Mouse (Mus musculus) olfactory bulb, adult 2 months (tissue): ENCODE data around the gene Slc25a11. TPM values are rescaled to one million over a fixed set of nuclear protein-coding genes. Genes with fewer than 3 reads are reported as not detected.

ENCODE experiments used
- H3K27ac ChIP-seq: fragments of 200-500 bp; 2 replicates; pipeline ENCODE4 v1.5.1; 2012; ENCODE audit warnings: low read depth, low read length; ENCODE audit not compliant: insufficient read depth
- H3K4me1 ChIP-seq: fragments of 200-500 bp; 2 replicates; pipeline ENCODE4 v1.6.1; 2012; ENCODE audit warnings: low read length; ENCODE audit not compliant: control insufficient read depth, insufficient read depth
- H3K4me3 ChIP-seq: fragments of 200-500 bp; 2 replicates; pipeline ENCODE4 v1.5.1; 2012; ENCODE audit warnings: mild to moderate bottlenecking, low read depth, low read length, moderate library complexity; ENCODE audit not compliant: insufficient read depth
- CTCF ChIP-seq: fragments of 200-500 bp; IDR thresholded peaks from 2 replicates; pipeline ENCODE4 v1.5.1; 2012; ENCODE audit warnings: low read depth, mild to moderate bottlenecking, low read length, moderate library complexity; ENCODE audit not compliant: insufficient read depth
- POLR2A ChIP-seq: fragments of 200-500 bp; IDR thresholded peaks from 2 replicates; pipeline ENCODE4 v1.6.1; 2012; ENCODE audit warnings: mild to moderate bottlenecking, low read depth, low read length, moderate library complexity; ENCODE audit not compliant: insufficient read depth
- WGBS: fragments of 180-500 bp; shearing (Covaris S2); methylation state at CpG from one replicate; pipeline ENCODE4 v1.1.7; 2018; 5-methylcytosine and 5-hydroxymethylcytosine counted together
- polyA plus RNA-seq: library from polyadenylated mRNA; stranded (reverse); fragments of >200 nt; gene quantifications from 2 replicates; pipeline ENCODE4 v1.2.4, GENCODE M21; 2012; ENCODE audit warnings: low replicate concordance; ENCODE audit not compliant: missing spikeins, insufficient read depth, insufficient read length

The Slc25a11 gene
- polyA plus RNA-seq = not detected in 2 replicates

- Histone ChIP-seq H3K4me1 (peaks cover 18% of the 10 kb centered on the region), H3K4me3 (peak within 1 kb of the TSS; percentile 90), H3K27ac (peak within 1 kb of the TSS; percentile 93)
- TF ChIP-seq CTCF (no peak), POLR2A (peak; percentile 94)
- under 1% methylated on average over 63 of the region's 63 CpGs for WGBS
Observed at GRCm38 (mm10) chr11:70646691-70647650, at the start of gene Slc25a11, which contains the start of gene Rnf167. Gene Slc25a11, minus strand, starts transcription at chr11:70647479. Gene Rnf167, plus strand, starts transcription at chr11:70647235.

GRCm38 (mm10) chr11:70693504-70693903, 46.2 kb upstream of the Slc25a11 start:
- Histone ChIP-seq H3K4me1 (peaks cover under 1% of the 10 kb centered on the region; the same call in 1 of the 2 replicates), H3K27ac (no peak overlapping the region), H3K4me3 (no peak overlapping the region)
- no peak for TF ChIP-seq CTCF
- 69% methylated on average over 3 of the region's 3 CpGs for WGBS

GRCm38 (mm10) chr11:70689578-70689977, 42.3 kb upstream of the Slc25a11 start:
- no peak overlapping the region for H3K4me3 ChIP-seq
- 41% methylated on average over 4 of the region's 4 CpGs for WGBS
- TF ChIP-seq POLR2A = no peak
- no peak for TF ChIP-seq CTCF

GRCm38 (mm10) chr11:70688372-70688771, 41.1 kb upstream of the Slc25a11 start:
- Histone ChIP-seq H3K4me3 (peak overlapping the region; percentile 87), H3K27ac (peak overlapping the region; percentile 67), H3K4me1 (peaks cover 6% of the 10 kb centered on the region; the same call in 1 of the 2 replicates)
- WGBS = 4% methylated on average over 8 of the region's 8 CpGs
- TF ChIP-seq POLR2A (no peak), CTCF (no peak)

More at GRCm38 (mm10) chr11:70689578-70689977, 42.3 kb upstream of the Slc25a11 start:
- H3K4me1 ChIP-seq = peaks cover 6% of the 10 kb centered on the region; the same call in 1 of the 2 replicates
- H3K27ac ChIP-seq = no peak overlapping the region

GRCm38 (mm10) chr11:70687601-70688199, 40.4 kb upstream of the Slc25a11 start, which contains the start of gene Camta2:
Gene Camta2, minus strand, starts transcription at chr11:70688105.
- H3K4me1 ChIP-seq = peaks cover 8% of the 10 kb centered on the region; the same call in 1 of the 2 replicates
- under 1% methylated on average over 55 of the region's 55 CpGs for WGBS
- TF ChIP-seq POLR2A (peak; percentile 88), CTCF (peak; percentile 73)
- H3K27ac ChIP-seq = peak within 1 kb of the TSS; percentile 67
- H3K4me3 ChIP-seq = peak within 1 kb of the TSS; percentile 87

- TF ChIP-seq POLR2A (no peak), CTCF (no peak)
- peak overlapping the region; percentile 67 for H3K27ac ChIP-seq
- H3K4me3 ChIP-seq = peak overlapping the region; percentile 87
- WGBS = under 1% methylated on average over 16 of the region's 16 CpGs
- peaks cover 15% of the 10 kb centered on the region for H3K4me1 ChIP-seq
Observed at GRCm38 (mm10) chr11:70686901-70687566, 39.8 kb upstream of the Slc25a11 start.

GRCm38 (mm10) chr11:70683640-70684039, 36.4 kb upstream of the Slc25a11 start:
- Histone ChIP-seq H3K27ac (no peak overlapping the region), H3K4me3 (no peak overlapping the region), H3K4me1 (peaks cover 16% of the 10 kb centered on the region)
- TF ChIP-seq CTCF = no peak
- no peak for TF ChIP-seq POLR2A
- WGBS = 88% methylated on average over 5 of the region's 5 CpGs

GRCm38 (mm10) chr11:70681897-70682581, 34.8 kb upstream of the Slc25a11 start:
- Histone ChIP-seq H3K27ac (no peak overlapping the region), H3K4me1 (peaks cover 11% of the 10 kb centered on the region), H3K4me3 (no peak overlapping the region)
- TF ChIP-seq CTCF = no peak
- no peak for TF ChIP-seq POLR2A
- WGBS = 9% methylated on average over 11 of the region's 11 CpGs
